Comparison of ENCODE assay signal across 9 mouse cellular contexts in genomic region chr9:57839032-57839431, GRCm38 (mm10).
"Had no signal": no experiment of that assay in that cellular context is flagged by ENCODE, and none has a peak within 500 bp of the region (broad histone marks: within the 10 kb centered on the region; RNA-seq: fewer than 3 reads in every experiment).

No protein-coding gene starts in this region.

- H3K4me2 ChIP-seq: lung, embryonic 15.5 days; midbrain, embryonic 13.5 days; stomach, embryonic 15.5 days had no signal

- H3K36me3 ChIP-seq: limb, embryonic 10.5 days; lung, embryonic 15.5 days; midbrain, embryonic 13.5 days; stomach, embryonic 15.5 days had no signal

- H3K9me3 ChIP-seq: limb, embryonic 10.5 days; lung, embryonic 15.5 days; midbrain, embryonic 13.5 days; stomach, embryonic 15.5 days had no signal

- DNase-seq: kidney, postnatal 25 days; right cerebral cortex, postnatal 14 days; thymus, adult 2 months; thymus, postnatal 25 days had no signal

- H3K27ac ChIP-seq: left cerebral cortex, adult 2 months; limb, embryonic 10.5 days; lung, embryonic 15.5 days; midbrain, embryonic 13.5 days; stomach, embryonic 15.5 days had no signal

- H3K9ac ChIP-seq: lung, embryonic 15.5 days; midbrain, embryonic 13.5 days; stomach, embryonic 15.5 days had no signal

- ATAC-seq: midbrain, embryonic 13.5 days had no signal

- H3K4me3 ChIP-seq: left cerebral cortex, adult 2 months; limb, embryonic 10.5 days; lung, embryonic 15.5 days; midbrain, embryonic 13.5 days; stomach, embryonic 15.5 days had no signal
